9 mouse cellular contexts compared by ENCODE assay signal in the genomic region with DNA sequence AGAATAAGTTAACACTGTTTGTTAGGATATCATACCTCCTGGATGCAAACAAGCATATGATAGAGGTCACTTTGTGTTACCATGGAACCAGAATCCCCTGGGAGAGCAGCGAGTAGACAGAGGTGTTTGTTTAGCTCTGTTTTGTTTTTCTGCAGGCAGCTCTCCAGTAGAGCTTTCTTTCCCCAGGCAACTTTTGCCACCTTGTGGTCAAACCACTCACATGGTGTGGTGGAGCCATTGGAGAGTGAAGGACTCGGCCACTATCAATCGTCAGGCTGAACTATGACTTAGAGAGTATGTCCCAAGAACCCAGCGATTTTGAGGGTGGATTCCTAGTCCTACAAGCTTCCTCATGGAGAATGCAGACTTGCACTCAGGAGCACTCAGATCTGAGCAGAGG.
A peak's percentile ranks its signal among the peaks of the same experiment; 100 is the strongest.
DNase-seq lines count a peak whose midpoint lies in the region; ATAC-seq and TF ChIP-seq lines count a peak whose summit lies in the region.
"Had no signal": no experiment of that assay in that cellular context is flagged by ENCODE, and none has a peak within 500 bp of the region (broad histone marks: within the 10 kb centered on the region; RNA-seq: fewer than 3 reads in every experiment).

No protein-coding gene starts in this region.

- H3K4me3 ChIP-seq in gastrocnemius, adult 2 months, result no peak overlapping the region
- no peak overlapping the region for H3K4me3 ChIP-seq in lung, postnatal 0 days (ENCODE audit: low read depth, low read length)
- H3K4me3 ChIP-seq in lung, adult 2 months (replicated peaks; ENCODE audit: extremely low read depth, low read depth, low read length), result no peak overlapping the region
- no peak overlapping the region for H3K4me3 ChIP-seq in hindbrain, embryonic 15.5 days
- H3K4me3 ChIP-seq in stomach, postnatal 0 days (ENCODE audit: low read depth, low read length), result no peak overlapping the region

- 37% methylated on average over 4 of the region's 4 CpGs for WGBS in lung, postnatal 0 days
- WGBS in lung, adult 2 months, result 37% methylated on average over 4 of the region's 4 CpGs
- 46% methylated on average over 4 of the region's 4 CpGs for WGBS in hindbrain, embryonic 15.5 days
- 45% methylated on average over 4 of the region's 4 CpGs for WGBS in stomach, postnatal 0 days

- intact Hi-C loops in gastrocnemius, adult 2 months (cut with DNase I), result no loop called here

- H3K9me3 ChIP-seq in lung, postnatal 0 days (ENCODE audit: low read length), result no peaks in the 10 kb centered on the region
- H3K9me3 ChIP-seq in hindbrain, embryonic 15.5 days, result no peaks in the 10 kb centered on the region
- H3K9me3 ChIP-seq in stomach, postnatal 0 days (ENCODE audit: control insufficient read depth, low read length), result no peaks in the 10 kb centered on the region

- no peak for ATAC-seq in lung, postnatal 0 days
- ATAC-seq in hindbrain, embryonic 15.5 days (ENCODE audit: low FRiP score, low read depth), result 0 out of 2 replicates have a peak, but pooled peaks have one; percentile 48
- ATAC-seq in stomach, postnatal 0 days (ENCODE audit: low FRiP score, low TSS enrichment), result no peak

- peak; percentile 33 for TF ChIP-seq CTCF in gastrocnemius, adult 2 months (IDR thresholded peaks at IDR 0.05)
- TF ChIP-seq CTCF in lung, postnatal 0 days (IDR thresholded peaks at IDR 0.05), result peak; percentile 45
- no peak for TF ChIP-seq CTCF in lung, adult 2 months (IDR thresholded peaks at IDR 0.05; ENCODE audit: insufficient read depth, low read length)
- peak; percentile 51 for TF ChIP-seq CTCF in stomach, postnatal 0 days (IDR thresholded peaks at IDR 0.05; ENCODE audit: low read depth)

- no peaks in the 10 kb centered on the region for H3K4me1 ChIP-seq in lung, postnatal 0 days (ENCODE audit: insufficient read depth, low read depth, low read length)
- H3K4me1 ChIP-seq in lung, adult 2 months (ENCODE audit: control insufficient read depth, insufficient read depth, low read length), result no peaks in the 10 kb centered on the region
- H3K4me1 ChIP-seq in hindbrain, embryonic 15.5 days (replicated peaks), result no peaks in the 10 kb centered on the region
- H3K4me1 ChIP-seq in stomach, postnatal 0 days (replicated peaks; ENCODE audit: control insufficient read depth, insufficient read depth), result no peaks in the 10 kb centered on the region

- H3K4me2 ChIP-seq in lung, postnatal 0 days (replicated peaks; ENCODE audit: low read depth, low read length), result no peak overlapping the region
- no peak overlapping the region for H3K4me2 ChIP-seq in hindbrain, embryonic 15.5 days
- no peak overlapping the region for H3K4me2 ChIP-seq in stomach, postnatal 0 days (replicated peaks; ENCODE audit: low read depth)

- no peak for TF ChIP-seq POLR2A in lung, adult 2 months (IDR thresholded peaks at IDR 0.05; ENCODE audit: borderline replicate concordance, extremely low read depth, low read depth, low read length)

- H3K27ac ChIP-seq in gastrocnemius, adult 2 months, result no peak overlapping the region
- H3K27ac ChIP-seq in lung, postnatal 0 days (ENCODE audit: low read length), result no peak overlapping the region
- H3K27ac ChIP-seq in hindbrain, embryonic 15.5 days (replicated peaks), result no peak overlapping the region
- H3K27ac ChIP-seq in stomach, postnatal 0 days (replicated peaks), result no peak overlapping the region

- no peaks in the 10 kb centered on the region for H3K27me3 ChIP-seq in lung, postnatal 0 days (replicated peaks; ENCODE audit: insufficient read depth, low read length)
- no peaks in the 10 kb centered on the region for H3K27me3 ChIP-seq in hindbrain, embryonic 15.5 days
- H3K27me3 ChIP-seq in stomach, postnatal 0 days (ENCODE audit: control insufficient read depth, insufficient read depth, low read length), result no peaks in the 10 kb centered on the region

- no peak for DNase-seq in gastrocnemius, adult 2 months
- DNase-seq in gastrocnemius, adult 8-10 months (ENCODE audit: low spot score in 2 of 2), result no peak
- DNase-seq in lung, postnatal 0 days (ENCODE audit: low spot score), result no peak
- no peak for DNase-seq in lung, adult 2 months
- no peak for DNase-seq in stomach, postnatal 0 days (ENCODE audit: low spot score)
- DNase-seq in thymus, postnatal 25 days, result no peak
- no peak for DNase-seq in MN1 (ENCODE audit: low spot score)
- DNase-seq: heart, postnatal 14 days had no signal

- no peak for TF ChIP-seq EP300 in lung, postnatal 0 days (IDR thresholded peaks at IDR 0.05)
- TF ChIP-seq EP300 in stomach, postnatal 0 days (optimal IDR thresholded peaks at IDR 0.05), result no peak

- H3K36me3 ChIP-seq in lung, postnatal 0 days (ENCODE audit: insufficient read depth, low read length), result no peaks in the 10 kb centered on the region
- H3K36me3 ChIP-seq in hindbrain, embryonic 15.5 days, result no peaks in the 10 kb centered on the region
- H3K36me3 ChIP-seq in stomach, postnatal 0 days (ENCODE audit: control insufficient read depth, insufficient read depth, low read length), result no peaks in the 10 kb centered on the region

- H3K9ac ChIP-seq in lung, postnatal 0 days (replicated peaks; ENCODE audit: low read depth), result no peak overlapping the region
- no peak overlapping the region for H3K9ac ChIP-seq in hindbrain, embryonic 15.5 days
- H3K9ac ChIP-seq in stomach, postnatal 0 days (ENCODE audit: low read length), result no peak overlapping the region
